Mouse (Mus musculus) hindbrain, postnatal 0 days (tissue): ENCODE results near the gene Gm10226. TPM values are rescaled to one million over a fixed set of nuclear protein-coding genes. Genes with fewer than 3 reads are reported as not detected.
A peak's percentile ranks its signal among the peaks of the same experiment; 100 is the strongest.
"Not testable (repeated sequence)": the region's sequence is repeated elsewhere in the genome, so short reads cannot be mapped to it uniquely, and the experiment has no call there.

Source experiments
- ATAC-seq: fragments of 200-750 bp; cut with Nextera tagmentation; 2 replicates; pipeline ENCODE4 v1.8.0; 2017; ENCODE audit warnings: mild to moderate bottlenecking, moderate TSS enrichment, moderate library complexity
- DNase-seq: peaks from one replicate; pipeline ENCODE4 v3.0.0-alpha.2; 2015; ENCODE audit warnings: low spot score
- H3K27ac ChIP-seq: fragments of 300-500 bp; sonication (generic); 2 replicates; pipeline ENCODE4 v1.5.1; 2014; ENCODE audit warnings: mild to moderate bottlenecking
- H3K27me3 ChIP-seq: fragments of 300-500 bp; sonication (generic); 2 replicates; pipeline ENCODE4 v1.6.1; 2014; ENCODE audit warnings: low read length, mixed read lengths; ENCODE audit not compliant: insufficient read depth
- H3K36me3 ChIP-seq: fragments of 300-500 bp; sonication (generic); 2 replicates; pipeline ENCODE4 v1.6.1; 2014; ENCODE audit warnings: low read length, mixed read lengths; ENCODE audit not compliant: insufficient read depth
- H3K4me1 ChIP-seq: fragments of 300-500 bp; sonication (generic); 2 replicates; pipeline ENCODE4 v1.6.1; 2014; ENCODE audit warnings: antibody characterized with exemption, low read length, mixed read lengths; ENCODE audit not compliant: insufficient read depth
- H3K4me2 ChIP-seq: fragments of 300-500 bp; sonication (generic); 2 replicates; pipeline ENCODE4 v1.6.1; 2014; ENCODE audit warnings: low read depth, mild to moderate bottlenecking, low read length, moderate library complexity, mixed read lengths
- H3K4me3 ChIP-seq: fragments of 300-500 bp; sonication (generic); 2 replicates; pipeline ENCODE4 v1.5.1; 2014; ENCODE audit warnings: low read length
- H3K9ac ChIP-seq: fragments of 300-500 bp; sonication (generic); replicated peaks from 2 replicates; pipeline ENCODE4 v1.6.1; 2014; ENCODE audit warnings: mild to moderate bottlenecking, low read length, moderate library complexity, mixed read lengths
- H3K9me3 ChIP-seq: fragments of 300-500 bp; sonication (generic); 2 replicates; pipeline ENCODE4 v1.6.1; 2016; ENCODE audit warnings: low read length, mixed read lengths
- CTCF ChIP-seq: IDR thresholded peaks from 2 replicates; pipeline ENCODE4 v1.5.1; 2016; ENCODE audit warnings: antibody characterized with exemption, control low read depth, low read depth
- WGBS: fragments of 180-500 bp; shearing (Covaris S2); extraction: QIAGEN DNeasy Blood & Tissue Kit; methylation state at CpG from one replicate; pipeline ENCODE4 v1.1.7; 2014; 5-methylcytosine and 5-hydroxymethylcytosine counted together
- polyA plus RNA-seq: library from polyadenylated mRNA; unstranded; fragments of >200 nt; fragmentation: Nextera tagmentation; extraction: Ambion mirVana; gene quantifications from 2 replicates; pipeline ENCODE4 v1.2.1, GENCODE M21; 2015
- total RNA-seq: library from RNA; depleted of rRNA; stranded (reverse); fragments of >200 nt; gene quantifications from 2 replicates; pipeline ENCODE4 v1.2.3, GENCODE M21; 2014; rRNA removed

Gm10226 gene
- total RNA-seq (not detected in 2 replicates), polyA plus RNA-seq (5.5 and 6.9 TPM in 2 replicates)

- Histone ChIP-seq H3K4me2 (no peak within 1 kb of the TSS), H3K4me3 (no peak within 1 kb of the TSS), H3K36me3 (peaks cover 5% of the 10 kb centered on the region; the same call in 1 of the 2 replicates), H3K9me3 (no peaks in the 10 kb centered on the region), H3K27ac (no peak within 1 kb of the TSS), H3K27me3 (no peaks in the 10 kb centered on the region), H3K4me1 (no peaks in the 10 kb centered on the region), H3K9ac (no peak within 1 kb of the TSS)
- DNase-seq, result no peak
- WGBS, result 94% methylated on average over 3 of the region's 3 CpGs
- no peak for TF ChIP-seq CTCF
- ATAC-seq, result no peak
Measured at GRCm38 (mm10) chr17:21691560-21691959, at the start of gene Gm10226. TSS of gene Gm10226 (plus strand) at chr17:21691860.

GRCm38 (mm10) chr17:21648791-21649190 is 42.9 kb upstream of the Gm10226 start:
- ATAC-seq (no peak), DNase-seq (no peak)
- TF ChIP-seq CTCF, result no peak
- Histone ChIP-seq H3K9ac (no peak overlapping the region), H3K4me2 (no peak overlapping the region), H3K9me3 (0 out of 2 replicates have a peak, but pooled peaks cover 2% of the 10 kb centered on the region), H3K27me3 (no peaks in the 10 kb centered on the region), H3K4me1 (no peaks in the 10 kb centered on the region), H3K4me3 (no peak overlapping the region), H3K36me3 (no peaks in the 10 kb centered on the region), H3K27ac (no peak overlapping the region)
- 60% methylated on average over 3 of the region's 3 CpGs for WGBS

GRCm38 (mm10) chr17:21649936-21650335 is 41.7 kb upstream of the Gm10226 start:
- peak overlapping the region; percentile 47 for H3K4me2 ChIP-seq
- ATAC-seq, result peak; percentile 57
- WGBS, result 43% methylated on average over 2 of the region's 2 CpGs

DNA sequence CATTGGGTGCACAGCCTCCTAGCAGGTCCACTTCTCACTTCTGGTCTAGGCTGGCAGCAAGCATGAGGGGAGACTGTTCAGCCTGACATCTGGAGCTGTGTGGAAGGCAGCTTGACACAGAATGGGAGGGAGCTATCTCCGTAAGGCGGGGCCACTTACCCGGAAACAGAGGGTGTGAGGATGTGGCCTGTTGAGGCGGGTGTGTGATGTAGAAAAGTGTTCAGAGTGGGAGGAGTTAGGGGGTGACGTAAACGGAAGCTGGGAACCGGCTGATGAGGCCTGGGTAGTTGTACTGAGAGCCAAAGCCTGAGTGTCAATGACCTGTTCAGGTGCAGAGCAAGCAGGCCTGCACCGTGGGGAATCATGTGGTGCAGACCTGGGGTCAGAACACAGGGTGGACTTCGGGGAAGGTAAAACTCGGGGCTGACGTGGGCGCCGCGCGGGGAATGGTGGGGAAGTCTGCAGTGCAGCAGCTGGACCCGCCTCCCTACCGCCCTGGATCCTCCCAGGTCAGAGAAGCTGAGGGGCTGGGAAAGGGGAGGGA is 41.2 kb upstream of the Gm10226 start, which contains the start of gene Zfp983:
TSS of gene Zfp983 (plus strand) at position 261 of the 544 bp plus-strand sequence.
- 1% methylated on average over 17 of the region's 17 CpGs for WGBS
- H3K4me2 ChIP-seq, result peak within 1 kb of the TSS; percentile 47
- not testable (repeated sequence) for H3K9ac ChIP-seq, H3K4me1 ChIP-seq, H3K9me3 ChIP-seq, H3K36me3 ChIP-seq, H3K27me3 ChIP-seq
- H3K4me3 ChIP-seq, result peak within 1 kb of the TSS; percentile 37
- peak within 1 kb of the TSS; percentile 87 for H3K27ac ChIP-seq
- DNase-seq (peak; percentile 89), ATAC-seq (peak; percentile 99)

More at GRCm38 (mm10) chr17:21649936-21650335, 41.7 kb upstream of the Gm10226 start:
- Histone ChIP-seq H3K9me3 (0 out of 2 replicates have a peak, but pooled peaks cover 2% of the 10 kb centered on the region), H3K27ac (peak overlapping the region; percentile 87), H3K4me1 (no peaks in the 10 kb centered on the region), H3K9ac (no peak overlapping the region; the same call in 1 of the 2 replicates), H3K4me3 (peak overlapping the region; percentile 37), H3K27me3 (no peaks in the 10 kb centered on the region), H3K36me3 (no peaks in the 10 kb centered on the region)
- peak; percentile 62 for DNase-seq
- TF ChIP-seq CTCF, result peak; percentile 58

- DNase-seq, H3K4me1 ChIP-seq, H3K9ac ChIP-seq, H3K36me3 ChIP-seq, H3K9me3 ChIP-seq, ATAC-seq, H3K27me3 ChIP-seq, H3K4me3 ChIP-seq, H3K4me2 ChIP-seq: not testable (repeated sequence)
- 32% methylated on average over 1 of the region's 1 CpGs for WGBS
- H3K27ac ChIP-seq, result 0 out of 2 replicates have a peak overlapping the region, but pooled peaks have one; percentile 71
Measured at GRCm38 (mm10) chr17:21678826-21679225, 12.8 kb upstream of the Gm10226 start.

DNA sequence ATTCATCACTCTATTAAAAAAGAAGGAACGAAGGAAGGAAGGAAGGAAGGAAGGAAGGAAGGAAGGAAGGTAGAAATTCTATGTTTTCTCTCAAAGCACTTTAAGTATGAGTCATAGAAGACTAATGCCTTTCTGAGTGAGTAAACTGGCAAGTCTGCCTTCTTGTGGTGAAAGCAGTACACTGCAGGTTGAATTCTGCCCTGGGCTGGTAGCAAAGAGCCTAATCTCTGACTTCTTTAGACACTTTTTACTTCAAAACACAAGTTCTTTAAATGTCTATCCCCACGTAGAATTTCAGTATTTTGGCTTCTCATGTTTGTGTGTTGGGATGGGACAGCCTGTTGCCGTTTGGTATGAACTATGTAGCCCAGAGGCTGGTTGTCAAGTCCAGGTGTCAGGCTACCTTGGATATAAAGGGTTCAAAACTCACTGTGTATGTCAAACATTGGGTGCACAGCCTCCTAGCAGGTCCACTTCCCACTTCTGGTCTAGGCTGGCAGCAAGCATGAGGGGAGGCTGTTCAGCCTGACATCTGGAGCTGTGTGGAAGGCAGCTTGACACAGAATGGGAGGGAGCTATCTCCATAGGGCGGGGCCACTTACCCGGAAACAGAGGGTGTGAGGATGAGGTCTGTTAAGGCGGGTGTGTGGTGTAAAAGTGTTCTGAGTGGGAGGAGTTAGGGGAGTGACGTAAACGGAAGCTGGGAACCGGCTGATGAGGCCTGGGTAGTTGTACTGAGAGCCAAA is 12.2 kb upstream of the Gm10226 start:
- Histone ChIP-seq H3K4me3 (peak overlapping the region; percentile 43), H3K4me1 (no peaks in the 10 kb centered on the region), H3K36me3 (no peaks in the 10 kb centered on the region), H3K4me2 (peak overlapping the region; percentile 54), H3K9ac (peak overlapping the region; percentile 24; the same call in 1 of the 2 replicates), H3K27me3 (no peaks in the 10 kb centered on the region), H3K9me3 (no peaks in the 10 kb centered on the region), H3K27ac (peak overlapping the region; percentile 71)
- 5% methylated on average over 9 of the region's 9 CpGs for WGBS
- DNase-seq, result peak; percentile 89
- TF ChIP-seq CTCF, result peak; percentile 71
- ATAC-seq, result peak; percentile 99

- peak overlapping the region; percentile 43 for H3K4me3 ChIP-seq
- not testable (repeated sequence) for H3K9me3 ChIP-seq
- H3K27ac ChIP-seq, result peak overlapping the region; percentile 71
Measured at GRCm38 (mm10) chr17:21680019-21680376, 11.7 kb upstream of the Gm10226 start.

More at GRCm38 (mm10) chr17:21680019-21680376, 11.7 kb upstream of the Gm10226 start:
- not testable (repeated sequence) for H3K36me3 ChIP-seq, H3K4me1 ChIP-seq, DNase-seq, H3K27me3 ChIP-seq
- H3K4me2 ChIP-seq, result peak overlapping the region; percentile 54
- WGBS, result 0% methylated on average over 10 of the region's 10 CpGs
- ATAC-seq, result peak; percentile 92
- H3K9ac ChIP-seq, result peak overlapping the region; percentile 24; the same call in 1 of the 2 replicates
